Mouse (Mus musculus) hindbrain, embryonic 13.5 days (tissue): Measurements from ENCODE around the gene Oog1. TPM values are rescaled to one million over a fixed set of nuclear protein-coding genes. Genes with fewer than 3 reads are reported as not detected.
"Not testable (repeated sequence)": the region's sequence is repeated elsewhere in the genome, so short reads cannot be mapped to it uniquely, and the experiment has no call there.

Experiments used
- ATAC-seq: fragments of 200-750 bp; cut with Nextera tagmentation; 2 replicates; pipeline ENCODE4 v1.8.0; 2017; ENCODE audit warnings: moderate TSS enrichment; ENCODE audit not compliant: low FRiP score
- H3K27ac ChIP-seq: fragments of 300-500 bp; sonication (generic); 2 replicates; pipeline ENCODE4 v1.5.1; 2015; ENCODE audit warnings: inconsistent platforms, mild to moderate bottlenecking, moderate library complexity
- H3K27me3 ChIP-seq: fragments of 300-500 bp; sonication (generic); 2 replicates; pipeline ENCODE4 v1.6.1; 2015; ENCODE audit warnings: mild to moderate bottlenecking, inconsistent platforms
- H3K36me3 ChIP-seq: fragments of 300-500 bp; sonication (generic); 2 replicates; pipeline ENCODE4 v1.6.1; 2015; ENCODE audit warnings: mild to moderate bottlenecking, inconsistent platforms
- H3K4me1 ChIP-seq: fragments of 300-500 bp; sonication (generic); replicated peaks from 2 replicates; pipeline ENCODE4 v1.6.1; 2015; ENCODE audit warnings: inconsistent platforms
- H3K4me2 ChIP-seq: fragments of 300-500 bp; sonication (generic); 2 replicates; pipeline ENCODE4 v1.6.1; 2015; ENCODE audit warnings: inconsistent platforms, mild to moderate bottlenecking, moderate library complexity
- H3K4me3 ChIP-seq: fragments of 300-500 bp; sonication (generic); 2 replicates; pipeline ENCODE4 v1.5.1; 2015; ENCODE audit warnings: mild to moderate bottlenecking, inconsistent platforms
- H3K9ac ChIP-seq: fragments of 300-500 bp; sonication (generic); 2 replicates; pipeline ENCODE4 v1.6.1; 2015; ENCODE audit warnings: mild to moderate bottlenecking, inconsistent platforms
- H3K9me3 ChIP-seq: fragments of 300-500 bp; sonication (generic); 2 replicates; pipeline ENCODE4 v1.6.1; 2016; ENCODE audit warnings: inconsistent platforms
- WGBS: fragments of 180-500 bp; shearing (Covaris S2); methylation state at CpG from one replicate; pipeline ENCODE4 v1.1.7; 2015; 5-methylcytosine and 5-hydroxymethylcytosine counted together
- polyA plus RNA-seq: library from polyadenylated mRNA; unstranded; fragments of >200 nt; fragmentation: Nextera tagmentation; extraction: Ambion mirVana; gene quantifications from 2 replicates; pipeline ENCODE4 v1.2.1, GENCODE M21; 2015

The Oog1 gene
- not detected in 2 replicates for polyA plus RNA-seq

DNA sequence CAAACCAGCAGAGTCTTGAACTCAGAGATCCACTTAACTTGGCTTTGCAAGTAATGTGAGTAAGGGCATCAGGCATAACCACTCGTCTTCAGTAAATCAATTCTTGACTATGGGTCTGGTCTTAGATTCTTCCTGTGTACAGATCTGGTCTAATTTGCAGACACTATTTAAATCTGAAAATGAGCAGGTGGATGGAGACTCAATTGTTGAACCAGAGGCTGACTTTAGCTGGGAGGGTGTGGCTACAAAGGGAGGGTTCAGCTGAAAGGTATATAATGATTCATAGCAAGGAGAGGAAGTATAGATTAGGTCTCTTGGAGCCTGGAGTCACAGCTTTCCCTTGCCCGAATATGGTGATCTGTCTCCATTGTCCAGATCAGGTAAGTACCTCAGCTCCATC, at the start of gene Oog1:
TSS of gene Oog1 (plus strand) at position 301 of the 400 bp plus-strand sequence.
- WGBS = 86% methylated on average over 1 of the region's 2 CpGs
- H3K4me1 ChIP-seq, H3K27ac ChIP-seq, ATAC-seq, H3K4me3 ChIP-seq, H3K27me3 ChIP-seq, H3K36me3 ChIP-seq, H3K4me2 ChIP-seq, H3K9ac ChIP-seq, H3K9me3 ChIP-seq: not testable (repeated sequence)

- H3K9me3 ChIP-seq, H3K4me3 ChIP-seq, H3K9ac ChIP-seq, H3K4me2 ChIP-seq, ATAC-seq, H3K27me3 ChIP-seq, H3K4me1 ChIP-seq, H3K36me3 ChIP-seq, H3K27ac ChIP-seq: not testable (repeated sequence)
- WGBS = 30% methylated on average over 2 of the region's 2 CpGs
Measured at GRCm38 (mm10) chr12:87601388-87601787, 1.1 kb upstream of the Oog1 start.

- not testable (repeated sequence) for H3K4me3 ChIP-seq, H3K9ac ChIP-seq, ATAC-seq, H3K4me2 ChIP-seq, H3K27me3 ChIP-seq, H3K9me3 ChIP-seq, H3K4me1 ChIP-seq, H3K27ac ChIP-seq, H3K36me3 ChIP-seq
- 95% methylated on average over 6 of the region's 7 CpGs for WGBS
Measured at GRCm38 (mm10) chr12:87618569-87618968, 16.1 kb downstream of the Oog1 start, which contains the start of gene Gm4027. TSS of gene Gm4027 (plus strand) at chr12:87618869.

- not testable (repeated sequence) for H3K9ac ChIP-seq, H3K36me3 ChIP-seq, H3K4me2 ChIP-seq, H3K4me3 ChIP-seq, ATAC-seq, H3K27ac ChIP-seq, H3K4me1 ChIP-seq, H3K9me3 ChIP-seq, H3K27me3 ChIP-seq
- 75% methylated on average over 2 of the region's 2 CpGs for WGBS
Measured at GRCm38 (mm10) chr12:87644520-87644919, 42.0 kb downstream of the Oog1 start, which contains the start of gene Gm16381. TSS of gene Gm16381 (minus strand) at chr12:87644620.

GRCm38 (mm10) chr12:87652916-87653703, 50.6 kb downstream of the Oog1 start:
- not testable (repeated sequence) for H3K27me3 ChIP-seq, H3K4me3 ChIP-seq, H3K27ac ChIP-seq, H3K36me3 ChIP-seq, H3K4me2 ChIP-seq, H3K9me3 ChIP-seq, ATAC-seq, H3K9ac ChIP-seq, H3K4me1 ChIP-seq
- WGBS = 72% methylated on average over 2 of the region's 4 CpGs

Other genes with a start within 250 kb of the Oog1 start
- gene Sptlc2, start 214.3 kb upstream of the Oog1 start, polyA plus RNA-seq = 64.8 and 70.5 TPM in 2 replicates
- gene Slirp, start 158.8 kb upstream of the Oog1 start, polyA plus RNA-seq = 283 and 290 TPM in 2 replicates
- 45.5 and 48.2 TPM in 2 replicates for gene Alkbh1, start 158.7 kb upstream of the Oog1 start, polyA plus RNA-seq
- gene Snw1, start 130.4 kb upstream of the Oog1 start, polyA plus RNA-seq = 124 and 129 TPM in 2 replicates
- gene Gm5788, start 108.0 kb upstream of the Oog1 start, polyA plus RNA-seq = not detected in 2 replicates
- gene Gm8300, start 88.4 kb upstream of the Oog1 start, polyA plus RNA-seq = not detected in 2 replicates
- not detected in 2 replicates for gene Gm4027, start 16.2 kb downstream of the Oog1 start, polyA plus RNA-seq
- gene Gm16381, start 41.9 kb downstream of the Oog1 start, polyA plus RNA-seq = not detected in 2 replicates
- not detected in 2 replicates for gene Gm21319, start 173.1 kb downstream of the Oog1 start, polyA plus RNA-seq
- not detected in 2 replicates for gene Gm21936, start 192.8 kb downstream of the Oog1 start, polyA plus RNA-seq
- gene BB287469, start 213.9 kb downstream of the Oog1 start, polyA plus RNA-seq = not detected in 2 replicates
- not detected in 2 replicates for gene Gm2001, start 239.7 kb downstream of the Oog1 start, polyA plus RNA-seq